Mouse (Mus musculus) limb, embryonic 14.5 days (tissue): ENCODE results near the gene Fgd2. TPM values are rescaled to one million over a fixed set of nuclear protein-coding genes. Genes with fewer than 3 reads are reported as not detected.
A peak's percentile ranks its signal among the peaks of the same experiment; 100 is the strongest.
"Not testable (repeated sequence)": the region's sequence is repeated elsewhere in the genome, so short reads cannot be mapped to it uniquely, and the experiment has no call there.

ENCODE experiments used
- ATAC-seq: fragments of 200-750 bp; cut with Nextera tagmentation; 2 replicates; pipeline ENCODE4 v1.8.0; 2017; ENCODE audit warnings: low read depth, moderate number of reproducible peaks, moderate TSS enrichment; ENCODE audit not compliant: low FRiP score
- DNase-seq: peaks from one replicate; pipeline ENCODE4 v3.0.0-alpha.2; 2015; ENCODE audit warnings: low spot score
- H3K27ac ChIP-seq: fragments of 300-500 bp; sonication (generic); replicated peaks from 2 replicates; pipeline ENCODE4 v1.5.1; 2014; ENCODE audit warnings: low read depth, mild to moderate bottlenecking, low read length, moderate library complexity, mixed read lengths
- H3K27me3 ChIP-seq: fragments of 300-500 bp; sonication (generic); 2 replicates; pipeline ENCODE4 v1.6.1; 2014; ENCODE audit warnings: low read length, mixed read lengths; ENCODE audit not compliant: control insufficient read depth, insufficient read depth
- H3K36me3 ChIP-seq: fragments of 300-500 bp; sonication (generic); 2 replicates; pipeline ENCODE4 v1.6.1; 2014; ENCODE audit warnings: mild to moderate bottlenecking, low read length, moderate library complexity, mixed read lengths; ENCODE audit not compliant: control insufficient read depth, insufficient read depth
- H3K4me1 ChIP-seq: fragments of 300-500 bp; sonication (generic); 2 replicates; pipeline ENCODE4 v1.6.1; 2014; ENCODE audit warnings: antibody characterized with exemption, low read length, mixed read lengths; ENCODE audit not compliant: control insufficient read depth, insufficient read depth
- H3K4me2 ChIP-seq: fragments of 300-500 bp; sonication (generic); replicated peaks from 2 replicates; pipeline ENCODE4 v1.6.1; 2014; ENCODE audit warnings: low read depth, mild to moderate bottlenecking, low read length, moderate library complexity; ENCODE audit not compliant: severe bottlenecking
- H3K4me3 ChIP-seq: fragments of 300-500 bp; sonication (generic); replicated peaks from 2 replicates; pipeline ENCODE4 v1.5.1; 2014; ENCODE audit warnings: low read length
- H3K9ac ChIP-seq: fragments of 300-500 bp; sonication (generic); 2 replicates; pipeline ENCODE4 v1.6.1; 2014; ENCODE audit warnings: mild to moderate bottlenecking, low read depth, low read length, moderate library complexity; ENCODE audit not compliant: severe bottlenecking
- H3K9me3 ChIP-seq: fragments of 300-500 bp; sonication (generic); 2 replicates; pipeline ENCODE4 v1.6.1; 2016; ENCODE audit warnings: low read length; ENCODE audit not compliant: control insufficient read depth
- POLR2A ChIP-seq: fragments of 200-500 bp; IDR thresholded peaks from 2 replicates; pipeline ENCODE4 v1.8.0; 2012; ENCODE audit warnings: inconsistent platforms, mild to moderate bottlenecking, moderate library complexity, borderline replicate concordance; ENCODE audit not compliant: insufficient read depth, insufficient read length; ENCODE audit errors: extremely low read depth
- whole genome bisulfite sequencing: fragments of 180-500 bp; shearing (Covaris S2); extraction: QIAGEN DNeasy Blood & Tissue Kit; methylation state at CpG from one replicate; pipeline ENCODE4 v1.1.7; 2014; 5-methylcytosine and 5-hydroxymethylcytosine counted together
- polyA plus RNA-seq, 2 experiments: library from polyadenylated mRNA; depleted of rRNA in 1 of 2; stranded (reverse) in 1 of 2; unstranded in 1 of 2; fragments of >200 nt; fragmentation: Nextera tagmentation in 1 of 2; extraction: Ambion mirVana in 1 of 2; gene quantifications; 2 replicates each; pipeline versions ENCODE4 v1.2.1 to v1.2.3; 2012 to 2014

Gene Fgd2
- polyA plus RNA-seq, 2 experiments = 6.2 to 9.4 TPM

GRCm38 (mm10) chr17:29347645-29348256 lies 13.0 kb upstream of the Fgd2 start, which contains the start of gene Mtch1:
Mtch1 (minus strand) TSS chr17:29347934.
- H3K27ac ChIP-seq = peak within 1 kb of the TSS; percentile 88

GRCm38 (mm10) chr17:29348996-29349395 lies 11.7 kb upstream of the Fgd2 start:
- peaks cover 14% of the 10 kb centered on the region for H3K4me1 ChIP-seq
- WGBS = 63% methylated on average over 2 of the region's 2 CpGs
- no peaks in the 10 kb centered on the region for H3K27me3 ChIP-seq
- no peak overlapping the region for H3K27ac ChIP-seq
- no peak for TF ChIP-seq POLR2A
- H3K9me3 ChIP-seq = no peaks in the 10 kb centered on the region
- no peak overlapping the region for H3K9ac ChIP-seq
- no peak overlapping the region for H3K4me3 ChIP-seq
- H3K4me2 ChIP-seq = no peak overlapping the region
- DNase-seq (no peak), ATAC-seq (no peak)
- H3K36me3 ChIP-seq = peaks cover 13% of the 10 kb centered on the region

More at GRCm38 (mm10) chr17:29347645-29348256, 13.0 kb upstream of the Fgd2 start, which contains the start of gene Mtch1:
- TF ChIP-seq POLR2A = peak; percentile 39; the same call in 1 of the 2 replicates
- Histone ChIP-seq H3K9me3 (no peaks in the 10 kb centered on the region), H3K36me3 (peaks cover 13% of the 10 kb centered on the region), H3K9ac (peak within 1 kb of the TSS; percentile 80), H3K4me1 (peaks cover 14% of the 10 kb centered on the region), H3K27me3 (no peaks in the 10 kb centered on the region), H3K4me3 (peak within 1 kb of the TSS; percentile 72), H3K4me2 (peak within 1 kb of the TSS; percentile 65)
- DNase-seq (peak; percentile 97), ATAC-seq (peak; percentile 96)
- WGBS = 1% methylated on average over 31 of the region's 53 CpGs

GRCm38 (mm10) chr17:29351056-29351455 lies 9.7 kb upstream of the Fgd2 start:
- not testable (repeated sequence) for H3K9ac ChIP-seq, H3K27ac ChIP-seq, DNase-seq, H3K36me3 ChIP-seq, ATAC-seq, H3K27me3 ChIP-seq, H3K4me2 ChIP-seq, H3K9me3 ChIP-seq, H3K4me3 ChIP-seq
- 73% methylated on average over 5 of the region's 5 CpGs for WGBS
- peaks cover 20% of the 10 kb centered on the region for H3K4me1 ChIP-seq

- Histone ChIP-seq H3K9me3 (no peaks in the 10 kb centered on the region), H3K4me3 (no peak overlapping the region), H3K4me1 (peaks cover 20% of the 10 kb centered on the region), H3K4me2 (peak overlapping the region; percentile 50; the same call in 1 of the 2 replicates), H3K27me3 (no peaks in the 10 kb centered on the region), H3K36me3 (no peaks in the 10 kb centered on the region), H3K27ac (peak overlapping the region; percentile 86), H3K9ac (peak overlapping the region; percentile 44)
- TF ChIP-seq POLR2A = no peak
- 43% methylated on average over 5 of the region's 5 CpGs for WGBS
- DNase-seq (no peak), ATAC-seq (peak; percentile 10; the same call in 1 of the 2 replicates)
Measured at GRCm38 (mm10) chr17:29355461-29355840, 5.3 kb upstream of the Fgd2 start.

- H3K9me3 ChIP-seq = no peaks in the 10 kb centered on the region
- H3K4me2 ChIP-seq = peak overlapping the region; percentile 50
- ATAC-seq (peak; percentile 47), DNase-seq (no peak)
- WGBS = 16% methylated on average over 17 of the region's 17 CpGs
- peaks cover 20% of the 10 kb centered on the region for H3K4me1 ChIP-seq
- H3K36me3 ChIP-seq = no peaks in the 10 kb centered on the region
- H3K4me3 ChIP-seq = peak overlapping the region; percentile 28
- peak overlapping the region; percentile 44 for H3K9ac ChIP-seq
- no peaks in the 10 kb centered on the region for H3K27me3 ChIP-seq
- peak overlapping the region; percentile 86 for H3K27ac ChIP-seq
- TF ChIP-seq POLR2A = no peak
Measured at GRCm38 (mm10) chr17:29355841-29356478, 4.8 kb upstream of the Fgd2 start.
